Mouse (Mus musculus): Measurements from ENCODE around the gene Ric8b. TPM values are rescaled to one million over a fixed set of nuclear protein-coding genes. Genes with fewer than 3 reads are reported as not detected.

The Ric8b gene
- total and polyA plus RNA-seq, 2 experiments from 2014 or later: 33.8 to 49.6 TPM

DNA sequence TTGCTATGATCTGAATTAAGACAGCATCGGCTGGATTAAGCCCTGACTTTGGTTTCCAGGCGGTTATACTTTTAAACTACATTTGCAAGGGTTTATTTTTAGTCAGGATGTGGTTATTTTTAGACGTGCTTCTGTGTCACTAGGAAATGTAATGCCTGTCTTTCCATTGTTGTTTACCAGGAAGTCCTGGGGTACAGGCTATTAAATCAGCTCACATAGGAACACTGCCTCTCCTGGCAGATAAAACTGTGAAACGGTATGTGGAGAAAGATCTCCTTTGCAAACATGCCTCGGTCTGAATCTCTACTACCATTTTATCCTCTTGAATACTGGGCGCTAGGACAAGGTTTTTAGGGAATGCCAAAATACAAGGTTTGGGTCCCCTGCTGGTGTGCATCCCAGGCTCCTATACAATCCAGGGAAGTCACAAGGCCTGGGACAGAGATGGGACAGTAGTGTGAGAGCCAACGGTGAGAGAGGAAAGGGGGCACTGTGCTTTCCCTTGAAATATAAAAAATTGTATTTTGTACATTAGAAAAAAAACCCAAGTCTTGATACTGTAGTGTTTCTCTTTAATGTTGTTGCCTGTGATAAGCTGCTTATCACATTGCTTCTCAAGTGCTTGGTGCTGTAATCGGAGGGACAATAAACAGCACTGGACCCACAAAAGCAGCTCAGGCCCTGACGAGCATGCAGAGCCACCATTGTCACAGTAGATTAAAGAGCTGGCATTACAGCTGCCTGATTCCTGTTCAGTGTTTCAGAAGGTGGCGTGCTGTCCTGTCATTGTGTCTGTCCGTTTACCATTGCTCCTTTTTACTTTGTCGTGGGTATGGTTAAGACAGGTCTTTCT lies 51.7 kb downstream of the Ric8b start:
- no peaks in the 10 kb centered on the region for H3K27me3 ChIP-seq (ENCODE audit: insufficient read depth, low read length)
- peak; percentile 20 for TF ChIP-seq CTCF (IDR thresholded peaks at IDR 0.05; ENCODE audit: low read depth)
- ATAC-seq (no peak), DNase-seq (ENCODE audit: low spot score) (no peak)
- no peak overlapping the region for H3K4me2 ChIP-seq (ENCODE audit: low read depth, low read length)
- H3K36me3 ChIP-seq (ENCODE audit: insufficient read depth, low read length): peaks cover 14% of the 10 kb centered on the region
- no peak overlapping the region for H3K9ac ChIP-seq (replicated peaks; ENCODE audit: low read length)
- no peak overlapping the region for H3K4me3 ChIP-seq (ENCODE audit: low read length)
- peak overlapping the region; percentile 46; the same call in 1 of the 2 replicates for H3K27ac ChIP-seq
- no peaks in the 10 kb centered on the region for H3K9me3 ChIP-seq (ENCODE audit: low read length)
- H3K4me1 ChIP-seq (ENCODE audit: insufficient read depth, low read length): peaks cover 15% of the 10 kb centered on the region; the same call in 1 of the 2 replicates
- WGBS: 27% methylated on average over 12 of the region's 12 CpGs

DNA sequence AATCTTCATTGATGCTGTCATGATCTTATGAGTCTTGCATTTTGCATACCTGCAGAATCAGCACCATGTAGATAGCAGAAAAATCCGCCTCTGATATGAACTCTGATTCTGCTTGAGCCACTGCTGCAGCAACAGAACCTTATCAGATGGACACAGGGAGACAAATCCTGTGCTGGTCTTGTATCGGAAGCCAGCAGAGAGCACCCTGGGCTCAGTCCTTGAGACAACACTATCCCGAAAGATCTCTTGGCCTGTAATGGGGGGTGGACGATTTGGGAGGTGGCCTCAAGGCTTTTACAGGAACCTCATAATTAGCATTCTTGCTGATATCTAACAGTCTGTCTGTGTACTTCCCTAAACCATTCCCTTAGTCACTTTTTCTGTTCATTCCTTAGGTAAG lies 57.8 kb downstream of the Ric8b start:
- no peak for ATAC-seq
- H3K27ac ChIP-seq: no peak overlapping the region
- H3K4me1 ChIP-seq (ENCODE audit: insufficient read depth, low read length): no peaks in the 10 kb centered on the region
- no peaks in the 10 kb centered on the region for H3K27me3 ChIP-seq (ENCODE audit: insufficient read depth, low read length)
- peaks cover 31% of the 10 kb centered on the region for H3K36me3 ChIP-seq (ENCODE audit: insufficient read depth, low read length)
- DNase-seq (ENCODE audit: low spot score): no peak
- no peak for TF ChIP-seq CTCF (IDR thresholded peaks at IDR 0.05; ENCODE audit: low read depth)
- H3K9me3 ChIP-seq (ENCODE audit: low read length): no peaks in the 10 kb centered on the region
- H3K4me3 ChIP-seq (ENCODE audit: low read length): no peak overlapping the region
- WGBS: 93% methylated on average over 4 of the region's 4 CpGs
- H3K4me2 ChIP-seq (ENCODE audit: low read depth, low read length): no peak overlapping the region
- no peak overlapping the region for H3K9ac ChIP-seq (replicated peaks; ENCODE audit: low read length)

DNA sequence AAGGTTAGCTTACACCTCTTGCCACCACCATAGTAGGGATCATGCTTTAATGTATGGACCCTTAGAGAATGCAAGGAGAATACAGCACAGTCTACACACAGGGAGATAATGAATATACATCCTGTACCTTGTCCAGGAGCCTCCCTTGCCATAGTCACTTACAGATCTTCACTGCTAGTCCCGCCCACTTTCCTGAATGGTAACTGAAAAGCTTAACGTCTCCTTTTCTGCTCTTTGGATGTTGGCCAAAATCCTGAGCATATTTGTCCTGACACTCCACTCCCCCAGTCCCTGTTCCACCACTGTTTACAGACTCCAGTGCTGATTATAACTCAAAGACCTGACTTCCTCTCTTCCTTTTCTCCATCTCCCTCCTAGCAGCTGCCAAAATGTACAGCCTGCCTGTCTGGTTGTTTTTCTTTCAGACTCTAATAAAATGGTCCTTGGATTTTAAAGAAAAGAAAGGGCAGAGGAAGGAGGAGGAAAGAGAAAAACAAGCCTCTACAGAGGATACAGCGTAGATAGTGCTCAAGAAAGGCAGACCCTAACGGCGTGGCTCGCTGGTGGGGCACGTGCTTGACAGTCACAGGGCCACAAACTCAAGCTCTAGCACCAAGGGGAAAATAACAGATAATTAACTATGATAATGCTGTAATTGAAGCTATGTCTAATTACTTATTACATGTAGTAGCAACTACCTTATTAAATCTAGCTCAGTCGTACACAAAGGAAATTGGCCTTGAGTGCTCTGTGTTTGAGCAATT lies 59.4 kb downstream of the Ric8b start:
- Histone ChIP-seq H3K27me3 (ENCODE audit: insufficient read depth, low read length) (no peaks in the 10 kb centered on the region), H3K4me1 (ENCODE audit: insufficient read depth, low read length) (no peaks in the 10 kb centered on the region), H3K9ac (replicated peaks; ENCODE audit: low read length) (no peak overlapping the region), H3K36me3 (ENCODE audit: insufficient read depth, low read length) (peaks cover 25% of the 10 kb centered on the region), H3K9me3 (ENCODE audit: low read length) (no peaks in the 10 kb centered on the region), H3K4me3 (ENCODE audit: low read length) (no peak overlapping the region), H3K27ac (no peak overlapping the region), H3K4me2 (ENCODE audit: low read depth, low read length) (no peak overlapping the region)
- TF ChIP-seq CTCF (IDR thresholded peaks at IDR 0.05; ENCODE audit: low read depth): no peak
- ATAC-seq (no peak), DNase-seq (ENCODE audit: low spot score) (peak; percentile 12)
- 47% methylated on average over 8 of the region's 8 CpGs for WGBS

DNA sequence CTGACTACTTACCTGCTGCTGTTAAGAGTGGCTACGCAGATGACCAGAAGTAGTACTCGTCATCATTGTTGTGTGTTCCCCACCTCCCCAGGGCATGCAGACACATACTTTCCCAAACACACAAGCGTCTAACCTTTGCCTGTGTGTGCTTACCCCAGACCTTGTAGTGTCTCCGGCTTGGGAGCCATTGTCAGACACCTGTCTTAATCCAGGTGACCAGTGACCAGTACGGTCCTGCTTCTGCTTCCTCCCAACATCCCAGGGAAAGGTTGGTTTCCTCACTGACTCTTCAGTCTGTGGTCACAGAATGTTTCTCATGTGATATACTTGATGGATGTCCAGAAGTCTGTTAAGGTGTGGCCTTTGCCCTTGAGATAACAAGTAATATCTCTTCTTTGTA lies 62.9 kb downstream of the Ric8b start:
- 95% methylated on average over 5 of the region's 5 CpGs for WGBS

GRCm38 (mm10) chr10:84981441-84981840 lies 64.0 kb downstream of the Ric8b start:
- H3K4me1 ChIP-seq (ENCODE audit: insufficient read depth, low read length): no peaks in the 10 kb centered on the region
- no peak overlapping the region for H3K27ac ChIP-seq
- ATAC-seq (no peak), DNase-seq (ENCODE audit: low spot score) (no peak)
- TF ChIP-seq CTCF (IDR thresholded peaks at IDR 0.05; ENCODE audit: low read depth): no peak
- no peaks in the 10 kb centered on the region for H3K9me3 ChIP-seq (ENCODE audit: low read length)
- no peak overlapping the region for H3K4me3 ChIP-seq (ENCODE audit: low read length)
- H3K36me3 ChIP-seq (ENCODE audit: insufficient read depth, low read length): peaks cover 28% of the 10 kb centered on the region
- no peak overlapping the region for H3K4me2 ChIP-seq (ENCODE audit: low read depth, low read length)
- WGBS: 95% methylated on average over 2 of the region's 2 CpGs
- H3K9ac ChIP-seq (replicated peaks; ENCODE audit: low read length): no peak overlapping the region
- no peaks in the 10 kb centered on the region for H3K27me3 ChIP-seq (ENCODE audit: insufficient read depth, low read length)

More for the DNA sequence above, 62.9 kb downstream of the Ric8b start:
- ATAC-seq (no peak), DNase-seq (ENCODE audit: low spot score) (no peak)
- Histone ChIP-seq H3K27ac (no peak overlapping the region), H3K9me3 (ENCODE audit: low read length) (no peaks in the 10 kb centered on the region), H3K4me1 (ENCODE audit: insufficient read depth, low read length) (no peaks in the 10 kb centered on the region), H3K4me2 (ENCODE audit: low read depth, low read length) (no peak overlapping the region), H3K9ac (replicated peaks; ENCODE audit: low read length) (no peak overlapping the region), H3K27me3 (ENCODE audit: insufficient read depth, low read length) (no peaks in the 10 kb centered on the region), H3K4me3 (ENCODE audit: low read length) (no peak overlapping the region), H3K36me3 (ENCODE audit: insufficient read depth, low read length) (peaks cover 28% of the 10 kb centered on the region)
- TF ChIP-seq CTCF (IDR thresholded peaks at IDR 0.05; ENCODE audit: low read depth): no peak

DNA sequence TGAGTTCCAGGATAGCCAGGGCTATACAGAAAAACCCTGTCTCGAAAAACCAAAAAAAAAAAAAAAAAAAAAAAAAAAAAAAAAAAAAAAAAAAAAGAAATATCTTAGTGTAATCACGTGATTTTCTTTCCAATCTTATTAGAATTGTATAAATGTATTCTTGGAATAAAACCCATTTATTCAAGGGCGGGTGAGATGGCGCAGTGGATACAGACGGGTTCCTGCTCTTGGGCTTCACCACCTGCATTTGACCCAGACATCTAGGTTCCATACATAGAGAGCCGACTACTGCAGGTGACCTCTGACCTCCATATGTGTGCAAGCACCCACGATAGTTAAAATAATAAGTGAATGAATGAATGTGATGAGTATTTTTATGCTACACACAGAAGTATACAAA lies 65.3 kb downstream of the Ric8b start:
- ATAC-seq (no peak), DNase-seq (ENCODE audit: low spot score) (no peak)
- H3K9me3 ChIP-seq (ENCODE audit: low read length): no peaks in the 10 kb centered on the region
- H3K36me3 ChIP-seq (ENCODE audit: insufficient read depth, low read length): peaks cover 28% of the 10 kb centered on the region
- no peak for TF ChIP-seq CTCF (IDR thresholded peaks at IDR 0.05; ENCODE audit: low read depth)
- no peak overlapping the region for H3K9ac ChIP-seq (replicated peaks; ENCODE audit: low read length)
- no peak overlapping the region for H3K27ac ChIP-seq
- H3K4me2 ChIP-seq (ENCODE audit: low read depth, low read length): no peak overlapping the region
- WGBS: 89% methylated on average over 7 of the region's 7 CpGs
- no peaks in the 10 kb centered on the region for H3K27me3 ChIP-seq (ENCODE audit: insufficient read depth, low read length)
- H3K4me1 ChIP-seq (ENCODE audit: insufficient read depth, low read length): no peaks in the 10 kb centered on the region
- H3K4me3 ChIP-seq (ENCODE audit: low read length): no peak overlapping the region
